Mouse (Mus musculus) right cerebral cortex, postnatal 10 days (tissue): ENCODE data around the gene Cyp4a32.
"Not testable (repeated sequence)": the region's sequence is repeated elsewhere in the genome, so short reads cannot be mapped to it uniquely, and the experiment has no call there.

Experiments used
- DNase-seq, 2 experiments: peaks; one replicate each; pipeline ENCODE4 v3.0.0; 2021; ENCODE audit warnings: low spot score in 2 of 2

The Cyp4a32 gene

GRCm38 (mm10) chr4:115656535-115656922 is 55.8 kb downstream of the Cyp4a32 start:
- DNase-seq: not testable (repeated sequence)

GRCm38 (mm10) chr4:115657104-115657866 is 56.5 kb downstream of the Cyp4a32 start:
- DNase-seq: peak; percentile 31 to 38

GRCm38 (mm10) chr4:115657867-115658249 is 57.1 kb downstream of the Cyp4a32 start:
- no peak for DNase-seq

- DNase-seq: no peak
Measured at GRCm38 (mm10) chr4:115659190-115659589, 58.4 kb downstream of the Cyp4a32 start.
